Mouse (Mus musculus) liver, adult 2 months (tissue): ENCODE measurements around the gene Tceanc2. TPM values are rescaled to one million over a fixed set of nuclear protein-coding genes. Genes with fewer than 3 reads are reported as not detected.
A peak's percentile ranks its signal among the peaks of the same experiment; 100 is the strongest.

Source experiments
- DNase-seq: peaks from one replicate; pipeline ENCODE4 v3.0.0-alpha.2; 2011; ENCODE audit warnings: low read depth, low spot score; ENCODE audit errors: extremely low read depth
- H3K27ac ChIP-seq: fragments of 200-500 bp; replicated peaks from 2 replicates; pipeline ENCODE4 v1.5.1; 2012; ENCODE audit warnings: low read depth, mild to moderate bottlenecking, control low read depth, inconsistent platforms, low read length; ENCODE audit not compliant: insufficient read depth
- H3K27me3 ChIP-seq: fragments of 200-500 bp; 2 replicates; pipeline ENCODE4 v1.6.1; 2012; ENCODE audit warnings: mild to moderate bottlenecking, moderate library complexity, low read length, inconsistent platforms; ENCODE audit not compliant: control insufficient read depth, insufficient read depth
- H3K36me3 ChIP-seq: fragments of 200-500 bp; 2 replicates; pipeline ENCODE4 v1.6.1; 2012; ENCODE audit warnings: low read length, inconsistent platforms; ENCODE audit not compliant: control insufficient read depth, insufficient read depth
- H3K4me1 ChIP-seq: fragments of 200-500 bp; 2 replicates; pipeline ENCODE4 v1.6.1; 2011; ENCODE audit warnings: low read length; ENCODE audit not compliant: control insufficient read depth, insufficient read depth
- H3K4me3 ChIP-seq: fragments of 200-500 bp; 2 replicates; pipeline ENCODE4 v1.5.1; 2011; ENCODE audit warnings: low read depth, mild to moderate bottlenecking, control low read depth, low read length, moderate library complexity; ENCODE audit not compliant: insufficient read depth
- H3K79me2 ChIP-seq: fragments of 200-500 bp; 2 replicates; pipeline ENCODE4 v1.6.1; 2012; ENCODE audit warnings: inconsistent platforms, mild to moderate bottlenecking, low read length, moderate library complexity; ENCODE audit not compliant: control insufficient read depth, insufficient read depth
- H3K9ac ChIP-seq: fragments of 200-500 bp; 2 replicates; pipeline ENCODE4 v1.6.1; 2012; ENCODE audit warnings: low read depth, mild to moderate bottlenecking, control low read depth, inconsistent platforms, low read length
- CTCF ChIP-seq: fragments of 200-500 bp; IDR thresholded peaks from 2 replicates; pipeline ENCODE4 v1.5.1; 2011; ENCODE audit warnings: low read depth, low read length, control low read depth
- POLR2A ChIP-seq: fragments of 200-500 bp; IDR thresholded peaks from 2 replicates; pipeline ENCODE4 v1.6.1; 2011; ENCODE audit warnings: low read length, control low read depth; ENCODE audit not compliant: insufficient read depth; ENCODE audit errors: extremely low read depth
- WGBS: fragments of 180-500 bp; shearing (Covaris S2); methylation state at CpG from one replicate; pipeline ENCODE4 v1.1.7; 2018; 5-methylcytosine and 5-hydroxymethylcytosine counted together
- polyA plus RNA-seq: library from polyadenylated mRNA; depleted of rRNA; stranded (reverse); fragments of >200 nt; gene quantifications from 2 replicates; pipeline ENCODE4 v1.2.3, GENCODE M21; 2012
- total RNA-seq: library from RNA; depleted of rRNA; stranded (reverse); fragments of >200 nt; gene quantifications from 2 replicates; pipeline ENCODE4 v1.2.3, GENCODE M21; 2014

Tceanc2 gene
- total and polyA plus RNA-seq, 2 experiments = 5.3 to 6.6 TPM

GRCm38 (mm10) chr4:107129373-107129772 lies 49.5 kb downstream of the Tceanc2 start:
- peaks cover 2% of the 10 kb centered on the region; the same call in 1 of the 2 replicates for H3K4me1 ChIP-seq
- H3K4me3 ChIP-seq = no peak overlapping the region
- no peaks in the 10 kb centered on the region for H3K27me3 ChIP-seq
- TF ChIP-seq CTCF (no peak), POLR2A (no peak)
- no peaks in the 10 kb centered on the region for H3K79me2 ChIP-seq
- DNase-seq = peak; percentile 70
- no peak overlapping the region for H3K9ac ChIP-seq
- H3K27ac ChIP-seq = no peak overlapping the region
- 52% methylated on average over 8 of the region's 8 CpGs for WGBS
- no peaks in the 10 kb centered on the region for H3K36me3 ChIP-seq

- H3K27ac ChIP-seq = no peak overlapping the region
- no peaks in the 10 kb centered on the region for H3K79me2 ChIP-seq
- TF ChIP-seq CTCF (no peak), POLR2A (no peak)
- no peak overlapping the region for H3K9ac ChIP-seq
- H3K27me3 ChIP-seq = no peaks in the 10 kb centered on the region
- H3K4me3 ChIP-seq = no peak overlapping the region
- no peaks in the 10 kb centered on the region for H3K36me3 ChIP-seq
- peaks cover 2% of the 10 kb centered on the region; the same call in 1 of the 2 replicates for H3K4me1 ChIP-seq
- DNase-seq = peak; percentile 39
- 74% methylated on average over 13 of the region's 13 CpGs for WGBS
Measured at GRCm38 (mm10) chr4:107127901-107128669, 50.8 kb downstream of the Tceanc2 start.

GRCm38 (mm10) chr4:107126891-107127524 lies 51.9 kb downstream of the Tceanc2 start:
- Histone ChIP-seq H3K4me3 (no peak overlapping the region), H3K4me1 (peaks cover 2% of the 10 kb centered on the region; the same call in 1 of the 2 replicates), H3K9ac (no peak overlapping the region), H3K36me3 (no peaks in the 10 kb centered on the region), H3K27ac (no peak overlapping the region), H3K27me3 (no peaks in the 10 kb centered on the region), H3K79me2 (no peaks in the 10 kb centered on the region)
- TF ChIP-seq CTCF (no peak), POLR2A (no peak)
- 92% methylated on average over 13 of the region's 13 CpGs for WGBS
- DNase-seq = no peak

GRCm38 (mm10) chr4:107126389-107126788 lies 52.5 kb downstream of the Tceanc2 start:
- TF ChIP-seq CTCF (no peak), POLR2A (no peak)
- Histone ChIP-seq H3K27ac (no peak overlapping the region), H3K36me3 (no peaks in the 10 kb centered on the region), H3K27me3 (no peaks in the 10 kb centered on the region), H3K4me3 (no peak overlapping the region), H3K4me1 (peaks cover 2% of the 10 kb centered on the region; the same call in 1 of the 2 replicates), H3K79me2 (no peaks in the 10 kb centered on the region), H3K9ac (no peak overlapping the region)
- 78% methylated on average over 10 of the region's 10 CpGs for WGBS
- DNase-seq = no peak

- peak; percentile 19 for DNase-seq
- TF ChIP-seq POLR2A = no peak
- 0 out of 2 replicates have a peak, but pooled peaks have one; percentile 21 for TF ChIP-seq CTCF
Measured at GRCm38 (mm10) chr4:107125101-107125500, 53.8 kb downstream of the Tceanc2 start.

More at GRCm38 (mm10) chr4:107125101-107125500, 53.8 kb downstream of the Tceanc2 start:
- H3K27me3 ChIP-seq = no peaks in the 10 kb centered on the region
- WGBS = 53% methylated on average over 5 of the region's 5 CpGs
- H3K27ac ChIP-seq = no peak overlapping the region
- H3K36me3 ChIP-seq = no peaks in the 10 kb centered on the region
- H3K4me3 ChIP-seq = no peak overlapping the region
- H3K9ac ChIP-seq = no peak overlapping the region
- H3K79me2 ChIP-seq = no peaks in the 10 kb centered on the region
- H3K4me1 ChIP-seq = peaks cover 2% of the 10 kb centered on the region; the same call in 1 of the 2 replicates
